Mouse (Mus musculus) frontal cortex, adult 2 months (tissue): ENCODE results near the gene Adm2. TPM values are rescaled to one million over a fixed set of nuclear protein-coding genes. Genes with fewer than 3 reads are reported as not detected.

Experiments
- DNase-seq, 2 experiments: peaks; one replicate each; pipeline ENCODE4 v3.0.0; 2022; ENCODE audit warnings: low spot score in 1 of 2; ENCODE audit errors: extremely low spot score in 1 of 2
- polyA plus RNA-seq: library from polyadenylated mRNA; depleted of rRNA; stranded (reverse); fragments of >200 nt; gene quantifications from 2 replicates; pipeline ENCODE4 v1.2.3, GENCODE M21; 2012

Gene Adm2
- polyA plus RNA-seq, 1 experiment = not detected

- no peak for DNase-seq
These were observed 13.9 kb upstream of the Adm2 start for GRCm38 (mm10) chr15:89308406-89309139.

GRCm38 (mm10) chr15:89309962-89310498 is 12.5 kb upstream of the Adm2 start:
- peak in 1 of 2 experiments; percentile 82 for DNase-seq

DNA sequence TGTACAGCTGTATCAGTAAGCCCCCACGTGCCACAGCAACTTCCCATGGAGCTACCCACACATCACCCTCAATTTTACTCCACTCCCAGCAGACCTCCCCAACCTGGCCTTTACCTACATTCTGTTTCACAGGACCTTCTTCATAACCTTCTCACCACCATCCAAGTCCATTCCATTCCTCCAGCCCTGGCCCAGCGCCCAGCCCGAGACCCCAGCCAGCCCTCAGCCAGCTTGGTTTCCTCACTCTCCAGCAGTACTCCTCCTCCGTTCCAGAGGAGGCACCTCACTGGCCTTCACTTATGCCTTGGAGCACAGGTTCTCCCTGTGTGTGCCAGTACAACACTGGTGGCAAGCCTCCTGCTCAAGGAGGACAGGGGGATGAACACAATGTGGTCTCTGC is 9.2 kb upstream of the Adm2 start:
- no peak for DNase-seq

GRCm38 (mm10) chr15:89314107-89314506 is 8.4 kb upstream of the Adm2 start:
- no peak for DNase-seq

- no peak for DNase-seq
These were observed 7.9 kb upstream of the Adm2 start for GRCm38 (mm10) chr15:89314511-89315189.

DNA sequence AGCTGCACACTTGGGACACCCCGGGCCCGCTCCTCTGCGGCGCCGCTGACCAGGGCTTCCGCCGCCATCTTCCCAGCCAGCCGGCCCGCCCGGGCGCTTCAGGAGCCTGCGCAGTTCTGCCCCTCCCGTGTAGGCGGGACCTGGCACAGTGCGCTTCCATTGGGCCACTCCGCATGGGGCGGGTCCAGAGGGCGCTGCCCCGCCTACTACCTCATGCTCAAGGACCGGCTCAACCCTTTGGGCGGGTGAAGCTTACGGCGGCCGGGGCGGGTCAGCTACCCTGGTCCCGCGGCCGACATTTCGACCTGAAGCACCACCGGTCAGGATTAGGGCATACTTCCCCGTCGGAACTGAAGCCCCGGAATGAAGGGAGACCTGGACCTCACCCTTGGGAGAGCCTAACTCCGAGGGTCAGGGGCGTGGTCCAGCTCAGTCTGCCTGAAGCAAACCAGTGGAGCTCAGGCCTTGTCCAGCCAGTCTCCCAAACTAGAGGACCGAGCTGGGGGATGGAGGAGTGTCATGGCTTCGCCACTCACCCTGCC is 7.3 kb upstream of the Adm2 start, which contains the start of gene Sbf1:
Gene Sbf1 (minus strand): TSS at position 122 of the 542 bp plus-strand sequence.
- peak; percentile 94 to 98 for DNase-seq

- no peak for DNase-seq
These were observed 6.4 kb upstream of the Adm2 start for GRCm38 (mm10) chr15:89316146-89316545.

DNA sequence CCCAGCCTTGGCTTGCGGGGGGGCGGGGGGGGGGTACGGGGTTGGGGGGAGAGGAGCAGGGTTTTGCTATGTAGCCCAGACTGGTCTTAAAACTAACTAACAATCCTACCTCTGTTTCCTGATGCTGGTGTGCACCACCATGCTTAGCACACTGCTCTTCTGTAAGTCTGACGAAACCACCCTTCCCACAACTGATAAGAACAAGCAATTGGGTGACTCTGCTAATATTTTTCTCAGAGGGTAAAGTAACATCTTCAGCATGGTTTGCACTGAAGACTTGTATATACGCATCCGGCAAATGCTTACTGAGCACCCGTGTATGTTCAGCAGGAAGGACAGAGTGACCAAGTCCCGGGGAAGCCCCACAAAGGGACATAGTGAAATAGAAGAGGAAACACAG is 1.3 kb upstream of the Adm2 start:
- no peak for DNase-seq

DNA sequence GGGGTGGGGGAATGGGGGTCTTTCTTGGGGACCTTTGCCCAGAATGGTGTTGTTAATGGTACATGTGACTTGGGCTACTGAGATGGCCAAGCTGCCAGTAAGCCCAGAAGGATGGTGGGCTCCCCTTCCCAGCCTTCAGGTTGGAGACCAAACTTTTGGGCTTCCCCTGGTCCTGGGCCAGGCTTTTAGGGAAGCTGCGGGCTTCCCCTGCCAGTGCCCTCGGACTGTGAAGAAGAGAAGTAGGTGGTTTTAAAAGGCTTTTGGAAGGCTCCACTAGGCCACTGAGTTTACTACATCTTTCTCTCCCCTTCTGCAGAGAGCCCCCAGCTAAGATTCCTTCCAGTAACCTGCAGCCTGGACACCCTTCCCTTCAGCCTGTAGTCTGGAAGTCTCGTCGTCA is 1.1 kb downstream of the Adm2 start:
- DNase-seq = no peak

GRCm38 (mm10) chr15:89326441-89326840 is 3.9 kb downstream of the Adm2 start:
- no peak for DNase-seq

GRCm38 (mm10) chr15:89334271-89334670 is 11.8 kb downstream of the Adm2 start, which contains the start of gene Miox:
Miox (plus strand) TSS chr15:89334398.
- DNase-seq = no peak

GRCm38 (mm10) chr15:89334774-89335537 is 12.4 kb downstream of the Adm2 start:
- no peak for DNase-seq

DNA sequence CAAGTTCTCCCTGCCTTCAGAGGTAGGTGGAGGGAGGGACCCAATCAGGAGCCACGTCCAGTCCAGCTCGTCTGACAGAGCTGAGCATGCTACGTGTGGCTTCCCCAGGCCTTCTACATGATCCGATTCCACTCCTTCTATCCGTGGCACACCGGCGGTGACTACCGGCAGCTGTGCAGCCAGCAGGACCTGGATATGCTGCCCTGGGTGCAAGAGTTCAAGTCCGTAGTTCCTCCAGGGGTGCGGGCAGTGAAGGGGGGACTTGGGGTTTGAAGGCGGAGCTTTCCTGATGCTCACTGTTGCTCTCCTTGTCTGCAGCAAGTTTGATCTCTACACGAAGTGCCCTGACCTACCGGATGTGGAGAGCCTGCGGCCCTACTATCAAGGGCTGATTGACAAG is 13.9 kb downstream of the Adm2 start:
- DNase-seq = no peak

DNA sequence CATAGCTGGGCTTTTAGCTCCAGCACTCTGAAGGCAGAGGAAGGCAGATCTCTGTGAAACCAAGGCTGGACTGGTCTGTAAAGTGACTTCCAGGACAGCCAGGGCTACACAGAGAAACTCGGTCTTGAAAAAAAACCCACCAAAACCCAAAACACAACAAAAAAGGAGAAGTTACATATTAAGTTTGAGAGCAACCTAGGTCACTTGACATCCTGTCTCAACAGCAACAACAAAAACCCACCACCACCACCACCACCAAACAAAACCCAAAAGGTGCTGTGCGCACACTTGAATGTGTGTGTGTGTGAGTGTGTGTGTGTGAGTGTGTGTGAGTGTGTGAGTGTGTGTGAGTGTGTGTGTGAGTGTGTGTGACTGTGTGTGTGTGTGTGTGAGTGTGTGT is 17.2 kb downstream of the Adm2 start:
- DNase-seq = no peak

GRCm38 (mm10) chr15:89340136-89340535 is 17.6 kb downstream of the Adm2 start:
- no peak for DNase-seq

DNA sequence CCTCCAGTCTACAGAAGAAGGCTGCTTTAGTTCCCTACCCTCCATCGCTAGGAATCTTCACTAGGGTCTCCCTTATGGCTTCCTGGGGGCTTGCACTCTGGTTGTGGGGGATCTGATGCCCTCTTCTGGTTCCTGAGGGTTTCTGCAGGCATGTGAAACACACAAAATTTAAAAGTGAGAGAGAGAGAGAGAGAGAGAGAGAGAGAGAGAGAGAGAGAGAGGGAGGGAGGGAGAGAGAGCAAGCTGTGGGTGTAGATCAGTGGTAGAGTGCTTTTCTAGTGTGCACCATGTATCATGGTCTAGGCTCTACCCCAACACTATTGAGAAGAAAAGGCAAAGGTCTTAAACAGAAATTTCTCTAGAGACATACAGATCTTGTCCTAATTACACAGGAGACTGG is 19.2 kb downstream of the Adm2 start:
- no peak for DNase-seq

GRCm38 (mm10) chr15:89343325-89343724 is 20.8 kb downstream of the Adm2 start:
- DNase-seq = no peak

DNA sequence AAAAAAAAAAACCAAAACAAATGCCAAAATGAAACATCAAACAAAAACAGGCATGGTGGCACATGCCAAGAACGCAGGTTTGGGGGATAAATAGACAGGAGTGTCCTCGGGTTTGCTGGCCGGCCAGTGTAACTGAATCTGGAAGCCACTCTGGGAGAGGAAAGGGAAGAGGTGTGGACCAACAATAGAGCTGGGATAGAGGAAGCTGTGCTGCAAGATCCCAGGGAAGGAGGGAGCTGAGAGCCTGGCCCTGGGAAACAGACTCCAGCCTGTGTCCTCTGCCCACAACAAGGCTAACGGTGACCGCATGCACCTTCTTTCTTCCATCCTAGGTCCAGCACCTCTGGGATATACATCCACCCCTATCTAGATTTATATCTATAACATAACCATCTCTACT is 27.9 kb downstream of the Adm2 start:
- no peak for DNase-seq

DNA sequence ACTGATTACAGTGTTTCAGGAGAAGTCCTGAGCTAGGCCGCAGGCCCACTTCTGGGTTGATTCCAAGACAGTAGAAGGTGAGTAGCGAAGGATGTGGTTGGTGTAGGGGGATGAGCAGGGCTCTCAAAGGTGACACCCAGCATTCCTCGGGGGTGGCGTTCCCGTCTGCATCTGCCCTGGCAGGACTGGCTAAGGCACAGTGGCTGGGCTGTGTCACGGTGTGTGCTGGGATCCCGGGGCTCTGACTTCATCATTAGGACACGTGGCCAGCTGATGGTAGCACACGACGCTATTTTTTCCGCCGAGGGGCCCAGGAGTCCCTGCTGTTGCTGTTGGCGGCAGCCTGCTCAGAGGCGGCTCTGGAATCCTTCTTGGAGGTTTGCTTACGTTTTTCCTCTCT is 28.8 kb downstream of the Adm2 start:
- DNase-seq = no peak

DNA sequence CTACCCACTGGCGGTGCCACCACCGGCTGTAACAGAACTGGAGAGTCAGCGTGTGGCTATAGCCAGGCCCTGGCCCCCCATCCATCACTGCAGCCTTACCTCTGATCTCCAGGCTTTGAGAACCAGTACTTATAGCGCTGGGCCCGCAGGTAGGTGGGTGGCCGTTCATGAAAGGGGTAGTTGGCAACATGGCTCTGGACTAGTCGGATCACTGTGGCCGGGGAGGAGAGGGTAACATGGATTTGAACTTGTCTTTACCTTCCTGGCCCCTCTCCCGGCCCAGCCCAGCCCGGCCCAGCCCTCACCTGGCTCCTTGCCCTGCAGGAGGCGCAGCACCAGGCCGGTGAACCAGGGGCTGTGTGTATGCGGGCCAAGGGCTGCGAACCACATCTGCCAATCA is 29.5 kb downstream of the Adm2 start:
- DNase-seq = no peak

- DNase-seq = no peak
These were observed 30.3 kb downstream of the Adm2 start for GRCm38 (mm10) chr15:89352795-89353194.
